Mouse (Mus musculus) small intestine, adult 2 months (tissue): ENCODE results near the gene Hoxa1. TPM values are rescaled to one million over a fixed set of nuclear protein-coding genes. Genes with fewer than 3 reads are reported as not detected.
A peak's percentile ranks its signal among the peaks of the same experiment; 100 is the strongest.

ENCODE experiments used
- H3K27ac ChIP-seq: fragments of 200-500 bp; 2 replicates; pipeline ENCODE4 v1.5.1; 2012; ENCODE audit warnings: low read depth, low read length, control low read depth, inconsistent platforms; ENCODE audit not compliant: insufficient read depth
- H3K27me3 ChIP-seq: fragments of 200-500 bp; 2 replicates; pipeline ENCODE4 v1.6.1; 2012; ENCODE audit warnings: mild to moderate bottlenecking, moderate library complexity, low read length, inconsistent platforms; ENCODE audit not compliant: control insufficient read depth, insufficient read depth
- H3K36me3 ChIP-seq: fragments of 200-500 bp; 2 replicates; pipeline ENCODE4 v1.6.1; 2012; ENCODE audit warnings: mild to moderate bottlenecking, low read length, control low read depth, inconsistent platforms; ENCODE audit not compliant: control insufficient read depth, insufficient read depth
- H3K4me1 ChIP-seq: fragments of 200-500 bp; 2 replicates; pipeline ENCODE4 v1.6.1; 2012; ENCODE audit warnings: low read length, inconsistent platforms, mixed read lengths; ENCODE audit not compliant: control insufficient read depth, insufficient read depth, insufficient read length
- H3K4me3 ChIP-seq: fragments of 200-500 bp; 2 replicates; pipeline ENCODE4 v1.5.1; 2012; ENCODE audit warnings: low read depth, mild to moderate bottlenecking, control low read depth, inconsistent platforms, low read length, moderate library complexity
- CTCF ChIP-seq: fragments of 200-500 bp; IDR thresholded peaks from 2 replicates; pipeline ENCODE4 v1.5.1; 2012; ENCODE audit warnings: low read depth, mild to moderate bottlenecking, control low read depth, inconsistent platforms, low read length, moderate library complexity, mixed read lengths; ENCODE audit not compliant: insufficient replicate concordance, insufficient read length; ENCODE audit errors: extremely low read depth
- POLR2A ChIP-seq: fragments of 200-500 bp; IDR thresholded peaks from 2 replicates; pipeline ENCODE4 v1.6.1; 2012; ENCODE audit warnings: low read depth, mild to moderate bottlenecking, control low read depth, inconsistent platforms, low read length, moderate library complexity
- WGBS: fragments of 180-500 bp; shearing (Covaris S2); methylation state at CpG from one replicate; pipeline ENCODE4 v1.1.7; 2018; 5-methylcytosine and 5-hydroxymethylcytosine counted together
- polyA plus RNA-seq: library from polyadenylated mRNA; depleted of rRNA; stranded (reverse); fragments of >200 nt; gene quantifications from 2 replicates; pipeline ENCODE4 v1.2.3, GENCODE M21; 2012

The Hoxa1 gene
- polyA plus RNA-seq, 1 experiment: 0.28 TPM

GRCm38 (mm10) chr6:52182030-52182429 lies 23.9 kb upstream of the Hoxa1 start:
- Histone ChIP-seq H3K27ac (no peak overlapping the region), H3K4me1 (peaks cover 12% of the 10 kb centered on the region), H3K36me3 (no peaks in the 10 kb centered on the region), H3K4me3 (no peak overlapping the region), H3K27me3 (peaks cover 32% of the 10 kb centered on the region)
- no peak for TF ChIP-seq POLR2A
- no peak for TF ChIP-seq CTCF
- WGBS: 36% methylated on average over 2 of the region's 2 CpGs

GRCm38 (mm10) chr6:52180726-52181125 lies 22.6 kb upstream of the Hoxa1 start:
- Histone ChIP-seq H3K4me3 (no peak overlapping the region), H3K4me1 (peaks cover 12% of the 10 kb centered on the region), H3K36me3 (no peaks in the 10 kb centered on the region), H3K27me3 (peaks cover 28% of the 10 kb centered on the region), H3K27ac (peak overlapping the region; percentile 46)
- TF ChIP-seq POLR2A (no peak), CTCF (no peak)
- WGBS: 79% methylated on average over 3 of the region's 3 CpGs

- Histone ChIP-seq H3K4me3 (peak overlapping the region; percentile 32; the same call in 1 of the 2 replicates), H3K27ac (peak overlapping the region; percentile 46; the same call in 1 of the 2 replicates)
- WGBS: 80% methylated on average over 11 of the region's 11 CpGs
Measured at GRCm38 (mm10) chr6:52180213-52180710, 22.1 kb upstream of the Hoxa1 start.

GRCm38 (mm10) chr6:52179690-52180089 lies 21.6 kb upstream of the Hoxa1 start:
- H3K27ac ChIP-seq: peak overlapping the region; percentile 69
- peak overlapping the region; percentile 48 for H3K4me3 ChIP-seq
- no peaks in the 10 kb centered on the region for H3K36me3 ChIP-seq
- peaks cover 31% of the 10 kb centered on the region for H3K27me3 ChIP-seq
- H3K4me1 ChIP-seq: peaks cover 11% of the 10 kb centered on the region
- WGBS: 61% methylated on average over 10 of the region's 10 CpGs
- no peak for TF ChIP-seq POLR2A

More at GRCm38 (mm10) chr6:52180213-52180710, 22.1 kb upstream of the Hoxa1 start:
- Histone ChIP-seq H3K36me3 (no peaks in the 10 kb centered on the region), H3K27me3 (peaks cover 28% of the 10 kb centered on the region), H3K4me1 (peaks cover 12% of the 10 kb centered on the region)
- TF ChIP-seq CTCF (no peak), POLR2A (no peak)

GRCm38 (mm10) chr6:52178918-52179665 lies 21.0 kb upstream of the Hoxa1 start:
- Histone ChIP-seq H3K27ac (peak overlapping the region; percentile 69), H3K27me3 (peaks cover 27% of the 10 kb centered on the region), H3K4me1 (peaks cover 8% of the 10 kb centered on the region), H3K4me3 (peak overlapping the region; percentile 48), H3K36me3 (no peaks in the 10 kb centered on the region)
- no peak for TF ChIP-seq POLR2A
- TF ChIP-seq CTCF: no peak
- 62% methylated on average over 4 of the region's 4 CpGs for WGBS

GRCm38 (mm10) chr6:52177806-52178205 lies 19.7 kb upstream of the Hoxa1 start:
- Histone ChIP-seq H3K36me3 (no peaks in the 10 kb centered on the region), H3K27ac (peak overlapping the region; percentile 65), H3K4me3 (peak overlapping the region; percentile 60), H3K27me3 (peaks cover 32% of the 10 kb centered on the region), H3K4me1 (no peaks in the 10 kb centered on the region; the same call in 1 of the 2 replicates)
- TF ChIP-seq CTCF: no peak
- no peak for TF ChIP-seq POLR2A
- 52% methylated on average over 9 of the region's 9 CpGs for WGBS

GRCm38 (mm10) chr6:52177061-52177735 lies 19.1 kb upstream of the Hoxa1 start, which contains the start of gene 5730596B20Rik:
TSS of gene 5730596B20Rik (plus strand) at chr6:52177498.
- Histone ChIP-seq H3K4me3 (peak within 1 kb of the TSS; percentile 60), H3K27me3 (peaks cover 34% of the 10 kb centered on the region), H3K36me3 (no peaks in the 10 kb centered on the region), H3K27ac (peak within 1 kb of the TSS; percentile 65), H3K4me1 (peaks cover 2% of the 10 kb centered on the region; the same call in 1 of the 2 replicates)
- TF ChIP-seq POLR2A: peak; percentile 29; the same call in 1 of the 2 replicates
- TF ChIP-seq CTCF: no peak
- 8% methylated on average over 36 of the region's 36 CpGs for WGBS
